Mouse (Mus musculus) forebrain, postnatal 0 days (tissue): ENCODE data around the gene Tcf25. TPM values are rescaled to one million over a fixed set of nuclear protein-coding genes. Genes with fewer than 3 reads are reported as not detected.
"Not testable (repeated sequence)": the region's sequence is repeated elsewhere in the genome, so short reads cannot be mapped to it uniquely, and the experiment has no call there.

Source experiments
- ATAC-seq: fragments of 200-750 bp; cut with Nextera tagmentation; 2 replicates; pipeline ENCODE4 v1.8.0; 2017; ENCODE audit warnings: mild to moderate bottlenecking, moderate library complexity
- DNase-seq: peaks from one replicate; pipeline ENCODE4 v3.0.0-alpha.2; 2015
- H3K27ac ChIP-seq: fragments of 300-500 bp; sonication (generic); 2 replicates; pipeline ENCODE4 v1.5.1; 2014; ENCODE audit warnings: low read depth, mild to moderate bottlenecking, antibody characterized with exemption, low read length, moderate library complexity, mixed read lengths
- H3K27me3 ChIP-seq: fragments of 300-500 bp; sonication (generic); 2 replicates; pipeline ENCODE4 v1.6.1; 2014; ENCODE audit warnings: mild to moderate bottlenecking, low read length, mixed read lengths; ENCODE audit not compliant: insufficient read depth
- H3K36me3 ChIP-seq: fragments of 300-500 bp; sonication (generic); 2 replicates; pipeline ENCODE4 v1.6.1; 2014; ENCODE audit warnings: mild to moderate bottlenecking, moderate library complexity; ENCODE audit not compliant: insufficient read depth
- H3K4me1 ChIP-seq: fragments of 300-500 bp; sonication (generic); 2 replicates; pipeline ENCODE4 v1.6.1; 2014; ENCODE audit warnings: antibody characterized with exemption; ENCODE audit not compliant: insufficient read depth
- H3K4me2 ChIP-seq: fragments of 300-500 bp; sonication (generic); 2 replicates; pipeline ENCODE4 v1.6.1; 2014; ENCODE audit warnings: low read depth, mild to moderate bottlenecking, moderate library complexity
- H3K4me3 ChIP-seq: fragments of 300-500 bp; sonication (generic); 2 replicates; pipeline ENCODE4 v1.5.1; 2014; ENCODE audit warnings: low read depth, low read length, mixed read lengths
- H3K9ac ChIP-seq: fragments of 300-500 bp; sonication (generic); 2 replicates; pipeline ENCODE4 v1.6.1; 2014; ENCODE audit warnings: mild to moderate bottlenecking
- H3K9me3 ChIP-seq: fragments of 300-500 bp; sonication (generic); 2 replicates; pipeline ENCODE4 v1.6.1; 2016; ENCODE audit warnings: low read length
- CTCF ChIP-seq: sonication (generic); IDR thresholded peaks from 2 replicates; pipeline ENCODE4 v1.5.1; 2016; ENCODE audit warnings: antibody characterized with exemption, control low read depth, low read depth
- WGBS: fragments of 180-500 bp; shearing (Covaris S2); extraction: QIAGEN DNeasy Blood & Tissue Kit; methylation state at CpG from one replicate; pipeline ENCODE4 v1.1.7; 2014; 5-methylcytosine and 5-hydroxymethylcytosine counted together
- polyA plus RNA-seq: library from polyadenylated mRNA; unstranded; fragments of >200 nt; fragmentation: Nextera tagmentation; extraction: Ambion mirVana; gene quantifications from 2 replicates; pipeline ENCODE4 v1.2.1, GENCODE M21; 2015
- total RNA-seq: library from RNA; depleted of rRNA; stranded (reverse); fragments of >200 nt; gene quantifications from 2 replicates; pipeline ENCODE4 v1.2.3, GENCODE M21; 2014; rRNA removed

Tcf25 gene
- total and polyA plus RNA-seq, 2 experiments from 2014 or later = 296 to 434 TPM

DNA sequence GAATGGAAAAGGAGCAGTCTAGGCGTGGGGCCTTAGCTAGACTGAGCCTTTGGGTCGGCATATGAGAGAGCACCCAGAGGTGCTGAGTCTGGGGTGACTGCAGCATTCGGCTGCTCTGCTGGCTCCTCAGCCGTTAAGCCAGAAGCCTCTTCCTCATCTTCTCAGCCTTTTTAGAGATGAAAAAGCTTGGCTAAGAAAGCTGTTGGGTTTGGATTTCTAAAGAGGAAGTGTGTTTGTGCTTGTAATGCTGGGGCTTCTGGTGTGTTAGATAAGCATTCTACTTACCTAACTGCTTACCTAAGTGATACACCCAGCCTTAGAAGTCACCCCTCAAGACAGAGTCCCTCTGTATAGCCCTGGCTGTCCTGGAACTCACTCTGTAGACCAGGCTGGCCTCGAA, 77.2 kb downstream of the Tcf25 start:
- WGBS = 94% methylated on average over 5 of the region's 5 CpGs
- H3K27me3 ChIP-seq = no peaks in the 10 kb centered on the region
- H3K4me3 ChIP-seq = no peak overlapping the region
- no peaks in the 10 kb centered on the region for H3K9me3 ChIP-seq
- ATAC-seq (no peak), DNase-seq (no peak)
- no peak overlapping the region for H3K27ac ChIP-seq
- H3K4me2 ChIP-seq = no peak overlapping the region
- H3K4me1 ChIP-seq = no peaks in the 10 kb centered on the region
- H3K36me3 ChIP-seq = peaks cover 50% of the 10 kb centered on the region
- no peak for TF ChIP-seq CTCF
- no peak overlapping the region for H3K9ac ChIP-seq

DNA sequence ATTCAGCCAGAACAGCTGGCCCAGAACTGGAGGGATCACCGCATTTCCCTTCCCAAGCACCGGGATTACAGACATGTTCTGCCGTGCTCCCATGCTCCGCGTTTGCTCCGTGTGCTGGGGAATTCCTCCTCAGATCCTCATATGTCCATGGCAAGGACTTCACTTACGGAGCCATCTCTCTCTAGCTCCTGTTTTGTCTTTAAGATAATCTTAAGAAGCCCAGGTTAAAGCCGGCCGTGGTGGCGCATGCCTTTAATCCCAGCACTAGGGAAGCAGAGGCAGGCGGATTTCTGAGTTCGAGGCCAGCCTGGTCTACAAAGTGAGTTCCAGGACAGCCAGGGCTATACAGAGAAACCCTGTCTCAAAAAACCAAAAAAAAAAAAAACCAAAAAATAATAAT, 78.2 kb downstream of the Tcf25 start:
- not testable (repeated sequence) for H3K4me2 ChIP-seq, H3K4me3 ChIP-seq, H3K9me3 ChIP-seq, DNase-seq, H3K27ac ChIP-seq, H3K27me3 ChIP-seq, ATAC-seq, H3K4me1 ChIP-seq, H3K9ac ChIP-seq
- 94% methylated on average over 12 of the region's 12 CpGs for WGBS
- peaks cover 59% of the 10 kb centered on the region for H3K36me3 ChIP-seq

DNA sequence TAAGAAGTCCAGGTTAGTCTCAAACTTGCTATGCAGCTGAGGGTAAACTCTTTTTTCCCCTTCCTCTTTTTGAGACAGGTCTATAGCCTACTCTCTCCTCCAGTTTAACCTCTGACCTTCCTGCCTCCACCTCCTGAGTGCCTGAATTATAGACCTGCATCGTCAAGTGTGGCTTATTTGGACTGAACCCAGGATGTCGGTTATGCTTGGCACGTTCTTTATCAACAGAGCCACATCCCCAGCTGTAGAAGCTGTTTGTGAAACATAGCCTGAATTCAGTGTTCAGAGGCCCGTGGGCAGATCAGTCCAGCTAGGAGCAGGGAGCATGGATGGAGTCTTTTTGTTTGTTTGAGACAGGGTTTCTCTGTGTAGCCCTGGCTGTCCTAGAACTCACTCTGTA, 78.6 kb downstream of the Tcf25 start:
- Histone ChIP-seq H3K9ac (no peak overlapping the region), H3K27me3 (no peaks in the 10 kb centered on the region), H3K27ac (no peak overlapping the region), H3K4me3 (no peak overlapping the region), H3K4me1 (no peaks in the 10 kb centered on the region), H3K36me3 (peaks cover 59% of the 10 kb centered on the region), H3K4me2 (no peak overlapping the region), H3K9me3 (no peaks in the 10 kb centered on the region)
- 82% methylated on average over 4 of the region's 4 CpGs for WGBS
- ATAC-seq = no peak
- no peak for TF ChIP-seq CTCF
- DNase-seq = no peak

DNA sequence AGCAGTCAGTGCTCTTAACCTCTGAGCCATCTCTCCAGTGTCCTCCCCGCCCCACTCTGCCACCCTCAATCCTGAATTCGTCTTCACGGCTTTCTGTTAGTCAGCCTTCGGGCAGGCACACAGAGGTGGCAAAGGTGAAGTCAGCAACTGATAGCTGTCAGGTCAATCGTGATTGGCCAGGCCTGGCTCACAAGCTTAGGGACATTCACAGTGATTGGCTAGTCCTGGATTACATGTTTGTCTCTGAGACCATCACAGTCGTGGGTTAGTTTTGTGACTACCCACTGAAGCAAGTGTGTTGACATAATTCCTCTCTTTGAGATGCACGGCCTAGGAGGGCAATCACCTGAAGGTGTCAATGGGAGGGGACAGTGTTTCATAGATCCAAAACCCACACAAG, 79.7 kb downstream of the Tcf25 start:
- no peak overlapping the region for H3K27ac ChIP-seq
- no peaks in the 10 kb centered on the region for H3K4me1 ChIP-seq
- TF ChIP-seq CTCF = no peak
- peaks cover 66% of the 10 kb centered on the region for H3K36me3 ChIP-seq
- no peaks in the 10 kb centered on the region for H3K9me3 ChIP-seq
- no peak overlapping the region for H3K9ac ChIP-seq
- H3K27me3 ChIP-seq = no peaks in the 10 kb centered on the region
- no peak for ATAC-seq
- H3K4me3 ChIP-seq = no peak overlapping the region
- no peak overlapping the region for H3K4me2 ChIP-seq
- no peak for DNase-seq
- WGBS = 85% methylated on average over 7 of the region's 7 CpGs

Other genes starting within 250 kb of the Tcf25 start
- gene Sult5a1, start 215.4 kb upstream of the Tcf25 start, total RNA-seq = 0.71 and 5.0 TPM in 2 replicates
- 0.89 and 0.96 TPM in 2 replicates for gene Sult5a1, start 215.4 kb upstream of the Tcf25 start, polyA plus RNA-seq
- 0.15 and 0.57 TPM in 2 replicates for gene Dpep1, start 187.5 kb upstream of the Tcf25 start, total RNA-seq
- 0.23 and 0.46 TPM in 2 replicates for gene Dpep1, start 187.5 kb upstream of the Tcf25 start, polyA plus RNA-seq
- gene Chmp1a, start 161.0 kb upstream of the Tcf25 start, total RNA-seq = 207 and 211 TPM in 2 replicates
- gene Chmp1a, start 161.0 kb upstream of the Tcf25 start, polyA plus RNA-seq = 247 and 251 TPM in 2 replicates
- gene Spata33, start 160.9 kb upstream of the Tcf25 start, total RNA-seq = 6.3 and 7.8 TPM in 2 replicates
- gene Spata33, start 160.9 kb upstream of the Tcf25 start, polyA plus RNA-seq = 7.6 and 8.2 TPM in 2 replicates
- gene Cdk10, start 148.9 kb upstream of the Tcf25 start, total RNA-seq = 71.7 and 93.2 TPM in 2 replicates
- 48.7 and 54.3 TPM in 2 replicates for gene Cdk10, start 148.9 kb upstream of the Tcf25 start, polyA plus RNA-seq
- gene Spata2l, start 137.5 kb upstream of the Tcf25 start, total RNA-seq = 10.2 and 12.2 TPM in 2 replicates
- gene Spata2l, start 137.5 kb upstream of the Tcf25 start, polyA plus RNA-seq = 11.3 and 14.8 TPM in 2 replicates
- 31.9 and 37.3 TPM in 2 replicates for gene Zfp276, start 119.6 kb upstream of the Tcf25 start, total RNA-seq
- gene Zfp276, start 119.6 kb upstream of the Tcf25 start, polyA plus RNA-seq = 10.1 and 14.8 TPM in 2 replicates
- gene Vps9d1, start 119.4 kb upstream of the Tcf25 start, total RNA-seq = 54.4 and 94.6 TPM in 2 replicates
- 44.8 and 54.3 TPM in 2 replicates for gene Vps9d1, start 119.4 kb upstream of the Tcf25 start, polyA plus RNA-seq
- gene Fanca, start 55.2 kb upstream of the Tcf25 start, total RNA-seq = 5.0 and 5.6 TPM in 2 replicates
- gene Fanca, start 55.2 kb upstream of the Tcf25 start, polyA plus RNA-seq = 2.6 and 2.7 TPM in 2 replicates
- 37.0 and 37.8 TPM in 2 replicates for gene Spire2, start 41.0 kb upstream of the Tcf25 start, total RNA-seq
- gene Spire2, start 41.0 kb upstream of the Tcf25 start, polyA plus RNA-seq = 21.3 and 24.2 TPM in 2 replicates
- 0.10 TPM in 1 of 2 replicates, not detected in the other for gene Mc1r, start 33.4 kb downstream of the Tcf25 start, total RNA-seq
- 0.07 and 0.08 TPM in 2 replicates for gene Mc1r, start 33.4 kb downstream of the Tcf25 start, polyA plus RNA-seq
- 3,807 and 3,931 TPM in 2 replicates for gene Tubb3, start 37.7 kb downstream of the Tcf25 start, total RNA-seq
- 2,045 and 2,116 TPM in 2 replicates for gene Tubb3, start 37.7 kb downstream of the Tcf25 start, polyA plus RNA-seq
- 35.8 and 41.4 TPM in 2 replicates for gene Def8, start 49.8 kb downstream of the Tcf25 start, total RNA-seq
- 35.0 and 36.4 TPM in 2 replicates for gene Def8, start 49.8 kb downstream of the Tcf25 start, polyA plus RNA-seq
- gene Afg3l1, start 104.2 kb downstream of the Tcf25 start, total RNA-seq = 14.7 and 20.1 TPM in 2 replicates
- 32.0 and 40.7 TPM in 2 replicates for gene Afg3l1, start 104.2 kb downstream of the Tcf25 start, polyA plus RNA-seq
- 69.5 and 106 TPM in 2 replicates for gene Dbndd1, start 141.7 kb downstream of the Tcf25 start, total RNA-seq
- gene Dbndd1, start 141.7 kb downstream of the Tcf25 start, polyA plus RNA-seq = 70.8 and 74.5 TPM in 2 replicates
- 32.7 and 33.7 TPM in 2 replicates for gene Gas8, start 145.1 kb downstream of the Tcf25 start, total RNA-seq
- gene Gas8, start 145.1 kb downstream of the Tcf25 start, polyA plus RNA-seq = 46.2 and 51.9 TPM in 2 replicates